Mouse (Mus musculus) cerebral cortex, adult 2 months (tissue): Measurements from ENCODE around the gene Gm10375.

Source experiments
- WGBS: fragments of 180-500 bp; shearing (Covaris S2); methylation state at CpG from one replicate; pipeline ENCODE4 v1.1.7; 2018; 5-methylcytosine and 5-hydroxymethylcytosine counted together

Gene Gm10375

GRCm38 (mm10) chr14:43607913-43608312 lies at the start of gene Gm10375:
TSS of gene Gm10375 (minus strand) at chr14:43608013.

DNA sequence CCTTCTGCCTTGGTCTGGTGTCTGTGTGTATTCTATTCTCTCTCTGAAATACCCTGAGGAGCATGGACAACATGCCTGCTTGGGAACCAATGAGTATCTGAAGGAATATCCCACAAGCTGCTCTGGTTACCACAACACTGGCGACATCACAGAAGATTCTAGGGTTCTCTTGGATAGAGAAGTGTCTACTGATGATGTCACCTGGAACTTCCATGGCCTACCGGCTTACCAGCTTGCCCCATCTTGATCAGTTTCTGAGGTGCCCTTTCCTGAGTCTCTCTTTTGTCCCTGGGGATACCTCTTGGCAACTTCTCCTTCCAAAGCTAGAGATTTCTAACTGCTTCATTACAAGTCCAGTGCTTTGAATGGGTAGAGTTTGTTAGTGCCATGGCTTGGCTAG lies 28.8 kb downstream of the Gm10375 start, which contains the start of gene Gm17654:
TSS of gene Gm17654 (minus strand) at position 101 of the 400 bp plus-strand sequence.
- WGBS, result 72% methylated on average over 1 of the region's 2 CpGs

DNA sequence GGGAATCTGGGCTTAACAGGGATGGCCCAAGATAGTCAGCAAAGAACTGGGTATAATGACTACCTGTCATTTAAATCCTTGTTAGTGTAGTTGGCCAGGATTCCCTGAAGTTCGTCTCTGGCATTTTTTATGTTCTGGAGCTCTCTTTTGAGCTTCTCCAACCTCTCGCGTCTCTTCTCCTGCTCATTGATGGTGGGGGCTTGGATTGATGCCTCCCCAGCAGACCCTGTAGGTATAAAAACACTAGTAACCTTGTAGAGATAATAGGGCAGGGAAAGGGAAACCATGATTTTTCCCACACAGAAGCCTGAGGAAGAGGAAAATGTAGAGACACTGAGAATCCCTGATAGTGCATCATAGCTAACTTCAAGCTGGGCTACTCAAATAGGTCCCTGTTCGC lies 29.8 kb downstream of the Gm10375 start:
- WGBS, result 87% methylated on average over 4 of the region's 4 CpGs
